ENCODE assay signal across 16 mouse cellular contexts in genomic region chr1:74704156-74704555, GRCm38 (mm10). TPM values are rescaled to one million over a fixed set of nuclear protein-coding genes. Genes with fewer than 3 reads are reported as not detected.
"Had no signal": no experiment of that assay in that cellular context is flagged by ENCODE, and none has a peak within 500 bp of the region (broad histone marks: within the 10 kb centered on the region; RNA-seq: fewer than 3 reads in every experiment).

No protein-coding gene starts in this region.

- DNase-seq: kidney, adult 18-20 months; kidney, postnatal 25 days; liver; liver, embryonic 13.5 days; lung, adult 18-20 months; right cerebral cortex, postnatal 14 days; thymus, adult 18-20 months; thymus, postnatal 14 days had no signal

- H3K9ac ChIP-seq: intestine, embryonic 15.5 days; limb, embryonic 12.5 days; liver, embryonic 13.5 days; midbrain, embryonic 13.5 days; stomach, embryonic 15.5 days had no signal

- H3K27me3 ChIP-seq: intestine, embryonic 15.5 days; limb, embryonic 12.5 days; liver, embryonic 13.5 days; midbrain, embryonic 13.5 days; stomach, embryonic 15.5 days had no signal

- H3K4me3 ChIP-seq: intestine, embryonic 15.5 days; left cerebral cortex, adult 2 months; limb, embryonic 12.5 days; liver, embryonic 13.5 days; midbrain, embryonic 13.5 days; stomach, embryonic 15.5 days had no signal

- H3K4me1 ChIP-seq: limb, embryonic 12.5 days; liver, embryonic 13.5 days; midbrain, embryonic 13.5 days; stomach, embryonic 15.5 days had no signal

- H3K36me3 ChIP-seq: liver, embryonic 13.5 days had no signal

- ATAC-seq: intestine, embryonic 15.5 days; midbrain, embryonic 13.5 days had no signal

- H3K9me3 ChIP-seq: intestine, embryonic 15.5 days; limb, embryonic 12.5 days; liver, embryonic 13.5 days; midbrain, embryonic 13.5 days; stomach, embryonic 15.5 days had no signal

- H3K27ac ChIP-seq: intestine, embryonic 15.5 days; left cerebral cortex, adult 2 months; limb, embryonic 12.5 days; liver, embryonic 13.5 days; midbrain, embryonic 13.5 days; stomach, embryonic 15.5 days had no signal

- H3K4me2 ChIP-seq: intestine, embryonic 15.5 days; limb, embryonic 12.5 days; liver, embryonic 13.5 days; midbrain, embryonic 13.5 days; stomach, embryonic 15.5 days had no signal

RNA-seq across cellular contexts. Expression of gene Prkag3, which starts 44.9 kb away (rescaled TPM):
- total RNA-seq: left cerebral cortex, adult 2 months; left cerebral cortex, postnatal 25 days; megakaryocyte-erythroid progenitor cell, adult 5-6 weeks had no signal
- polyA plus RNA-seq: neural tube, embryonic 14.5 days had no signal
